Mouse (Mus musculus): ENCODE measurements around the gene Prss50. TPM values are rescaled to one million over a fixed set of nuclear protein-coding genes. Genes with fewer than 3 reads are reported as not detected.

Prss50 gene
- not detected in 2 replicates for polyA plus RNA-seq (2012; rRNA removed; ENCODE audit: low replicate concordance)

GRCm38 (mm10) chr9:110857781-110858472 is at the start of gene Prss50:
Gene Prss50, plus strand, starts transcription at chr9:110857967.

GRCm38 (mm10) chr9:110813789-110814188 is 44.0 kb upstream of the Prss50 start, which contains the start of gene Prss44:
Gene Prss44, plus strand, starts transcription at chr9:110813994.

GRCm38 (mm10) chr9:110826390-110826789 is 31.4 kb upstream of the Prss50 start, which contains the start of gene Prss43:
Gene Prss43, plus strand, starts transcription at chr9:110826690.

GRCm38 (mm10) chr9:110834411-110834810 is 23.4 kb upstream of the Prss50 start, which contains the start of gene Prss45:
Gene Prss45, plus strand, starts transcription at chr9:110834588.

GRCm38 (mm10) chr9:110844206-110844605 is 13.6 kb upstream of the Prss50 start, which contains the start of gene Prss46:
Gene Prss46, plus strand, starts transcription at chr9:110844506.

GRCm38 (mm10) chr9:110879191-110879920 is 21.6 kb downstream of the Prss50 start, which contains the start of gene Als2cl:
Gene Als2cl, plus strand, starts transcription at chr9:110879870.

GRCm38 (mm10) chr9:110879998-110880561 is 22.3 kb downstream of the Prss50 start, which contains the start of gene Tmie:
Gene Tmie, minus strand, starts transcription at chr9:110880113.

Other genes with a start within 250 kb of the Prss50 start
- gene Nradd, start 233.5 kb upstream of the Prss50 start, polyA plus RNA-seq (2012; rRNA removed; ENCODE audit: low replicate concordance) = 12.8 and 38.1 TPM in 2 replicates
- 27.7 and 35.7 TPM in 2 replicates for gene Nbeal2, start 203.8 kb upstream of the Prss50 start, polyA plus RNA-seq (2012; rRNA removed; ENCODE audit: low replicate concordance)
- 72.6 and 80.9 TPM in 2 replicates for gene Ccdc12, start 201.5 kb upstream of the Prss50 start, polyA plus RNA-seq (2012; rRNA removed; ENCODE audit: low replicate concordance)
- gene Myl3, start 116.1 kb upstream of the Prss50 start, polyA plus RNA-seq (2012; rRNA removed; ENCODE audit: low replicate concordance) = 0.70 and 1.2 TPM in 2 replicates
- 100 and 195 TPM in 2 replicates for gene Pth1r, start 110.8 kb upstream of the Prss50 start, polyA plus RNA-seq (2012; rRNA removed; ENCODE audit: low replicate concordance)
- gene Prss42, start 59.8 kb upstream of the Prss50 start, polyA plus RNA-seq (2012; rRNA removed; ENCODE audit: low replicate concordance) = not detected in 2 replicates
- not detected in 2 replicates for gene Prss44, start 44.0 kb upstream of the Prss50 start, polyA plus RNA-seq (2012; rRNA removed; ENCODE audit: low replicate concordance)
- not detected in 2 replicates for gene Prss43, start 31.3 kb upstream of the Prss50 start, polyA plus RNA-seq (2012; rRNA removed; ENCODE audit: low replicate concordance)
- gene Prss45, start 23.4 kb upstream of the Prss50 start, polyA plus RNA-seq (2012; rRNA removed; ENCODE audit: low replicate concordance) = 0.10 TPM in 1 of 2 replicates, not detected in the other
- not detected in 2 replicates for gene Prss46, start 13.5 kb upstream of the Prss50 start, polyA plus RNA-seq (2012; rRNA removed; ENCODE audit: low replicate concordance)
- gene Als2cl, start 21.9 kb downstream of the Prss50 start, polyA plus RNA-seq (2012; rRNA removed; ENCODE audit: low replicate concordance) = 52.9 TPM in 2 replicates
- 2.2 and 3.2 TPM in 2 replicates for gene Tmie, start 22.1 kb downstream of the Prss50 start, polyA plus RNA-seq (2012; rRNA removed; ENCODE audit: low replicate concordance)
- gene Fam240a, start 58.9 kb downstream of the Prss50 start, polyA plus RNA-seq (2012; rRNA removed; ENCODE audit: low replicate concordance) = not detected in 2 replicates
- gene Tdgf1, start 88.2 kb downstream of the Prss50 start, polyA plus RNA-seq (2012; rRNA removed; ENCODE audit: low replicate concordance) = not detected in 2 replicates
- gene Lrrc2, start 93.6 kb downstream of the Prss50 start, polyA plus RNA-seq (2012; rRNA removed; ENCODE audit: low replicate concordance) = not detected in 2 replicates
- gene Rtp3, start 132.6 kb downstream of the Prss50 start, polyA plus RNA-seq (2012; rRNA removed; ENCODE audit: low replicate concordance) = 6.2 and 23.4 TPM in 2 replicates
- 0.29 and 68.2 TPM in 2 replicates for gene Ltf, start 161.3 kb downstream of the Prss50 start, polyA plus RNA-seq (2012; rRNA removed; ENCODE audit: low replicate concordance)
- 6.7 and 9.0 TPM in 2 replicates for gene Ccrl2, start 199.6 kb downstream of the Prss50 start, polyA plus RNA-seq (2012; rRNA removed; ENCODE audit: low replicate concordance)